Mouse (Mus musculus) embryo, embryonic 11 days (tissue): ENCODE measurements at regions not wholly inside any gene's neighbourhood (a gene's known extent, or its start where the extent isn't known, plus 50 kb on each side); places are given as distances from the start of the nearest gene placed in this dataset.
"Not testable (repeated sequence)": the region's sequence is repeated elsewhere in the genome, so short reads cannot be mapped to it uniquely, and the experiment has no call there.

Experiments used
- DNase-seq: peaks from one replicate; pipeline ENCODE4 v3.0.0-alpha.2; 2015

DNA sequence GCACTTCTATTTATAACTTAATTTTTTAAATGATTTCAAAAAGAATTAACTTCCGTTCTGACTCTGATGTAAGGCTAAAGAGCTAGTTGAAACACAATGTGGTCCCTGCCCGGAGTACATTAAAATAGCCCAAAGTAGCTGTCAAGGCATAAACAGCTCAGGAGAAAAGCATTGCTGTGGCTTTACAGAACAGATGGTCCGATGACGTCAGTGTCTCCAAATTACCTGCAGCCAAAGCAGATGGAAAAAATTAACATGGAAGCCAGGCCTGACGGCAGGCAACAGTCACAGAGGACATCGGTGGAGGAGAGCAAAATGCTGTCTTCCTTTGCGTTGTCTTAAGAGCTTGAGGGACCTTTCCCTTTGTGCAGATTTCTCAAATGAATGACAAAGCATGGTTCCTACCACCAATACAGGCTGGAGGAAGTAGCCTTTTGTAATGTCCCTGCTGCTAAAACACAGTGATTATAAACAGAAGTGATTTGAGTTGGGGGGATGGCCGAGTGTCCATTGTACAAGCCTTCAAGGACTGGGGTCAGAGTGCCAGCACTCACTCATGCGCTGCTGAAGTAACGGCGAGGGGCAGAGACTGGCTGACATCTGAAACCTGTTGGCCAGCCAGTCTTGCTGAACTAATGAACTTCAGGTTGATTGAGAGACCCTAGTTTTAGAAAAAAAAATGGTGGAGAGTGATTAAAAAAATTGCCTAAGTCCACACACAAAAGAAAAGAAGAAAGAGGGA, 101.8 kb upstream of the Plcl2 start:
- DNase-seq, result peak; percentile 78

DNA sequence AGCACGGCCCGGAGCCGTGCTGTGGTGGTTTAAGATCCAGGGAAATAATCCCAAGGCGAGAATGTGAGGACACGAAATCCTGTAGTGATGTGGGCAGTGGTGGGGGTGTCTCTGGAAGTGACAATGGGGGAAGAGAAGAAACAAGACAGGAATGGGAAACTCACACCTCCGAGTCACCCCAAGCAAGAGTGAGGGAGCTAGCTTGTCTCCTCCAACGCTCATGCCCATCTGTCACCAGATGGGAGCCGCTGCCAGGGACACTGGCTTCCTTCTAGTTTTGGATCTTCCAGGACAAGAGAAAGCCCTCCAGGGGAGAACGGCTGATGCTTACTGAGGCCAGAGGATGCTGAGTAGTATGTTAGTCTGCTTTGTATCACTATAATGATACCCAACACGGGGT, 100.6 kb upstream of the Plcl2 start:
- DNase-seq, result no peak

DNA sequence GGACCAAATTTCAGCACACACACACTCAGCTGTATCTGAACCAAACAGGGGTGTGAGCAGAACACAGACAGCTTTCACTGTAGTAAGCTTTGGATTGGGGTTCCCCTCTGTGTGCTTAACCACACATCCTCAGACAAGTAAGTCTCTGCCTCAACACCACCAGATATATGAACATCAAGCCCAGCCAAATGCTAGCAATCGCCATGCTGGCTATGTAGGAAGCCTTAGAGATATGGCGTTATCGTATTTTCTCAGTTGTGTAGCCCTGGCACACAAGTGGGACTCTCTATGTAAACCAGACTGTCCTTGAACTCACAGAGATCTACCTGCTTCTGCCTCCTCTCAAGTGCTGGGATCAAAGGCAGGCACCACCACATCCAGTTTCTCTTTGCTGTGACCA, 99.9 kb upstream of the Plcl2 start:
- no peak for DNase-seq

- no peak for DNase-seq
Observed at GRCm38 (mm10) chr17:50409895-50410294, 99.3 kb upstream of the Plcl2 start.

- DNase-seq, result no peak
Observed at GRCm38 (mm10) chr17:50410296-50410695, 98.9 kb upstream of the Plcl2 start.

GRCm38 (mm10) chr17:50412446-50412845, 96.8 kb upstream of the Plcl2 start:
- no peak for DNase-seq

GRCm38 (mm10) chr17:50413916-50414315, 95.3 kb upstream of the Plcl2 start:
- no peak for DNase-seq

GRCm38 (mm10) chr17:50415331-50416005, 93.7 kb upstream of the Plcl2 start:
- DNase-seq, result no peak

DNA sequence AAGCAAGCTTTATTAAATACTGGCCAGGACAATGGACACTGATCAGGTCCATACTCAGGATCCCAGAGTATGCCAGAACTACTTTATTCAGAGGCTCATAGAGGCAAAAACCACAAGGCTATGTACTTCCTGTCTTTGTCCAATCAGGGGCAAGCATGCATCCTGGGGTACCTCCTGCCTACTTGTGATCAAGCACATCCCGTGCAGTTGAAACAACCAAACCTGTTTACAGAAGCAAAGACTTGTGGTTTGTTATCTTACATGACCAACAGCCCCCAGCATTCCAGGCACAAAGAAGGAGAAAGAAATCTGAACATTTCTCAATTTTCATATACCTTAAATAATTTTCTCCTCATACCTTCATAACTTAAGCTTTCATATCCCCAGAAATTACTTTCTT, 93.1 kb upstream of the Plcl2 start:
- no peak for DNase-seq

DNA sequence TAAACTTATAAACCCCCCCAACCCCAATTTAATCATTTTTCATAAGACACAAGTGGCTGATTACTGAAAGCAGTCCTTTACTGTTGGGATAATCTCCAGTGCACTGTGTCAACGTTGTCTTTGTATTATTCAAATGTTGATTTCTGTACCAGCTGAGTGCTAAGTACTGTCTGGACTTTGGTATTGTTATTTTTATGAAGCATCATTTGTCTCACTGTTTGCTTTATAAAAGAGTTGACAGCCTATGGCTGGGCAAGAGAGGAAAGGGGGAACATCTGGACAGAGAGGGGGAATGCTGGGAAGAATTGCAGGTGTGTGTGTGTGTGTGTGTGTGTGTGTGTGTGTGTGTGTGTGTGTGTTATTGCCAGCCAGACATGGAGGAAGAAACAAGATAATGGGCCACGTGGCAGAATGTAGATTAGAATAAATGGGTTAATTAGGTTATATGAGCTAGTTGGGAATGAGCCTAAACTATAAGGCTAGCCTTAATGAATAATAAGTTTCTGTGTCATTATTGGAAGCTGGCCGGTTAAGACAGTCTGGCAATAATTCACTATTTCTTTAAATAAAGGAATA, 92.6 kb upstream of the Plcl2 start:
- no peak for DNase-seq

- peak; percentile 45 for DNase-seq
Observed at GRCm38 (mm10) chr17:50418863-50419383, 90.3 kb upstream of the Plcl2 start.

GRCm38 (mm10) chr17:50419551-50419950, 89.7 kb upstream of the Plcl2 start:
- DNase-seq, result not testable (repeated sequence)

- DNase-seq, result peak; percentile 22
Observed at GRCm38 (mm10) chr17:50419966-50420365, 89.2 kb upstream of the Plcl2 start.

- no peak for DNase-seq
Observed at GRCm38 (mm10) chr17:50420690-50421089, 88.5 kb upstream of the Plcl2 start.

GRCm38 (mm10) chr17:50421476-50421875, 87.7 kb upstream of the Plcl2 start:
- no peak for DNase-seq

GRCm38 (mm10) chr17:50425110-50425509, 84.1 kb upstream of the Plcl2 start:
- DNase-seq, result no peak

- DNase-seq, result no peak
Observed at GRCm38 (mm10) chr17:50425531-50425930, 83.7 kb upstream of the Plcl2 start.

DNA sequence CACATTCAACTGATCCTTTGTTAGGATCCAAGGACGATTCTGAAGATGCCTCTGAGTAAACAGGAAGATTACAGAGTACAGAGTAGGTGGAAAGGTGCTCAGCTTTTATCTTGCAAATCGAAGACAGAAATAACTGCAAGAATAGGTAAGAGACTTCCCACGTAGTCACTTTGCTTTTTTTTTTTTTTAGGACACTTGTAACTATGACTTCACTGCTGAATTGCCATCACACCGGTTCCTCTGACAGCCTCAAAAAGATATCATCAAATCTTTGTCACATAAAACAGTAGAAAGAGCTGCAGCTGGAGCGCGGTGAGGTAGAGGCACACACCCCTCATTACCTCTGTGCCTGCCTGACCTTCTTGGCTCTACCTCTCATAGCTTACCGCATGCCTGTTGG, 83.1 kb upstream of the Plcl2 start:
- DNase-seq, result no peak

DNA sequence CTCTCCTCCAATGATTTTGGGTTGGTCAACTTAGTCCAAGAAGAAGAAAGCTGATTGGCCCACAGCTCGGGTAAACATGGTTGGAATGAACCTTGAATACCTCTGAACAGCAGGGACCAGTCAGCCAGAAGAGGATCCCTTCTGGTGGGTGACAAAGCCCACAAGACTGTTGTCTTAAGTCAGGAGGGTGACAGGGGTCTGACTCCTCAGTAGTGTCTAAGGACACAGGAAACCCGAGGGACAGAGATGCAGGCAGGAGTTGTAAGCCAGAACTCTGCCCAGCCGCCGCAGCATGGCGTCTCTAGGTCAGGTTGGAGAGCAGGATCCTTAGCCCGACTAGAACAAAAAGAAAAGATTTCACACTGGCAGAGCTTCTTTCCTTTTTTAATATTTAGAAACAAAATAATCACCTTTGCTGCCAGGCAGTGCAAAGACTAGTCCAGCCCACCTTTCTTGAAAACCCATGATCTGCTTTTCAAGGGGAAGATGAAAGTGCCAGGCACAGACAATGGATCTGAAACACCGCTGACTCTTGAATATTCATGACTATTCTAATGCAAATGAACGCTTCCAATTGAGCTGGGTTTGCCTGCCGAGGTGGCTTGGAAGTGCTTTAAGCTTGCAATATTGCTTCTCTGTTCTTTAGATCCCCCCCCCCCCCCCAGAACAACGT, 81.7 kb upstream of the Plcl2 start:
- peak; percentile 43 for DNase-seq

DNA sequence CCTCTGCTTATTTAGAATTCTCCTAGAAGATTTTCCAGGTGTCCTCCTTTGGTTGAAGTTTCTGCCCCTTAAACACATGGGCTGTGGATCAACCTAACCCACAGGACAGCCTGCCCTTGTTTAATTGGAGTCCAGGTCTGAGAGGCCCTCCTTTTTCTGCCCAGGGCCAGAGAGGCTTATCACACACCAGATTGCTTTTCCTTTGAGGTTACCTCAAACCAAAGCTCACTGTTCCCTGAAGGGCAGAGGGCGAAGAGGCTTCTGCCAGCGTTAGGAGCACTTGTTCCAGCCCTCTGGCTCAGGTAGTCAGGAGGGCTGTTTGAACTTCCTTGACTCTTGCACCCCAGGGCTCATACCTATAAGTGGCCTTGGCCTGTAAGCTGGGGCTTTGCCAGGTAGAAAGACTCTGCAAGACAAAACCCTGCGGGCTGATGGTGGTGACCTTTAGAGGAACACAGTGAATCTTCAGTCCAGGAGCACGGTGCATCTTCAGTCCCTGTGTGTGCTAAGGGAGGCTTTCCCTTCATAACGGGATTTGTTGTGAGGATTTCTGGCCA, 81.1 kb upstream of the Plcl2 start:
- DNase-seq, result peak; percentile 5

DNA sequence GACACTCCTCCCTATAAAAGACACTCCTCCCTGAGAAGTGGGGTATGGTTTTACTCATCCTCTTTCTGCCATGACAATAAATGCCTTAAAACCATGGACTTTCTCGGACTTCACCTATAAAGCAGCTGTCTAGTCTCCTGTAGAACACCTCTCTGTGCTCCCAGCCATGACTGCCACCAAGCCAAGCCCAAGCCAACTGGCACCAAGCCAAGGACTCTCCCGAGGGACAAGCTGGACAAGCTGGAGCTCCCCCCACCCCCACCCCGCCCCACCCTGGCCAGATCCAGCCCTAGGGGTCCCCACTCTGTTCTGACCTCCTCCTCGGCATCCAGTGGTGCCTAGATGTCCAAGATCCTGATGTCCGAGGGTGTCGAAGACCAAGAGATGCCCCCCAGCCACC, 76.6 kb upstream of the Plcl2 start:
- no peak for DNase-seq

DNA sequence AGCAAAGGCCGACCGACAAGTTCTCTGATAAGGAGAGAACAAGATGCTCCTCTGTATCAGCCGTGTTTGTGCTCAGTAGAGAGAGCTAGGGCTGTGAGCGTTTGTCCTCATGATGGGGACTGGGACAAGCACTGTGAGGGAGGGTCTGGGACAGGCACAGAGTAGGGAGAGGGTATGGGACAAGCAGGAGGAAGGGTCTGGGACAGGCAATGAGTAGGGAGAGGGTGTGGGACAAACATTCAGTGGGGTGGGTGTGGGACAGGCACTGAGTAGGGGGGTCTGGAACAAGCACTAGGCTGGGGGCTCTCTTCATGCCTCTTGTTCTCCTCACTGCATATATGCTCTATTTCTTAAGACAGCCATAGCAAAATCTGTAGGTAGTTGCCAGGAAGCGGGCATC, 70.2 kb upstream of the Plcl2 start:
- no peak for DNase-seq

DNA sequence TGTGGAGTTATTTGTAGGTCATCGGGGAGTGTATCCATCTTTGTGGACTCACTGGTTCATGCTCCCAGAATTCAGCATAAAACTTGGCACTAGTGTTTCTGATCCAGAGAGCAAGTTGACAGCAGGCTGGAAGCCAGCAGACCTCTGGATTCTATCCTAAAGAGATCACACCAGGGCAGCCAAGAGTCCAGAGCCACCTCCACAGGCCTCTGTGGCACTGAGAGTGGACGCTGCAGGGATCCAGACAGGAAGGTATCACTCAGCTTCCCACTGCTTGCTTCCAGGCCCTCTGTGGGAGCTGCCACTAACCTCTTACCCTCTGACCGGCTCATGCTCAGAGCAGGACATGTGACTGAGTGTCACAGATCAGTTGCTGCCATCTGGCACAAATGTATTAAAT, 69.8 kb upstream of the Plcl2 start:
- no peak for DNase-seq
